Mouse (Mus musculus) heart, adult 2 months (tissue): ENCODE data around the gene Gm49337.

Source experiments
- CTCF ChIP-seq: fragments of 200-600 bp; IDR thresholded peaks from 2 replicates; pipeline ENCODE4 v1.8.1; 2022; ENCODE audit warnings: antibody characterized with exemption, mild to moderate bottlenecking, moderate library complexity
- POLR2A ChIP-seq: fragments of 200-500 bp; IDR thresholded peaks from 2 replicates; pipeline ENCODE4 v1.6.1; 2011; ENCODE audit warnings: mild to moderate bottlenecking, low read depth, low read length, control low read depth; ENCODE audit not compliant: insufficient read depth

DNA sequence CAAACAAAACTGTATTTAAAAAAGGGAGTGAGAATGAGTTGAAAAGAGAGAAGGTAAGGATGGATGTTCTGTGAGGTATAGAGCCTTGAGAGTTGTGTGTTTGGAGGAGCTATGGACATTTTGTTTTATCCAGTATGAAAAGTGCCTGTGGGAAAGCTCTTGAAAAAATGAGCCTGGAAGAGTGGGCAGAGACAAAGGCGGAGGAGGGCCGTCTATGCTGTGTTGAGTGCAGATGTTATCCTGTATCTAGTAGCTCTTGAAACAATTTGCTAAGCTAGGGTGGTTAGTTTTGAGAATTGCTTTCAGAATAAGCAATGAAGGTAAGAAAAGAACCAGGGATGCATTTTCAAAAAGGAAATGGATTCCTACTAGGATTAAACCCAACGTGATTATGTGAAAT lies 70.2 kb downstream of the Gm49337 start:
- TF ChIP-seq POLR2A (no peak), CTCF (no peak)
